In the genomic region with DNA sequence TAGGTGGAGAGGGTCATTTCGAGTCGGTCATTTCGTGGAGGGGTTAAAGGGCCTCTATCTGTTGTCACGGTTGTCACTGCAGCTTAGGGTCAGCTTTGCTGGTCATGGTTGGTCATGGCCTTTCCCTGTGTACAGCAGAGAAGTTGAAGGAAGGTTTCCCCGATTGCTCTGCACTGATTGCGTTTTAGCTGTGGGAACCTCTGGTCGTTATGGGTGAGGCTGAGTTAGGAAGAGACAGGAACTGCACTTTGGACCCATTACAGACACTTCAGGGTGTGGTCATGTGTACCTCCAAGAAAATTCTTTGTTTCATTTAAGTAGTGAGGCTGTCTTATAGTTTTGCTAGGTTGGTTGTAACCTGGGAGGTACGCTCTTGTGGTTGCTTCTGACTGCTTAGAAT, we compare ENCODE assay signal across 16 mouse cellular contexts.
"Had no signal": no experiment of that assay in that cellular context is flagged by ENCODE, and none has a peak within 500 bp of the region (broad histone marks: within the 10 kb centered on the region; RNA-seq: fewer than 3 reads in every experiment).

No protein-coding gene starts in this region.

- H3K4me3 ChIP-seq: kidney, embryonic 15.5 days; left cerebral cortex, adult 2 months; liver, embryonic 13.5 days; midbrain, embryonic 15.5 days; neural tube, embryonic 12.5 days; neural tube, embryonic 15.5 days had no signal

- ATAC-seq: midbrain, embryonic 15.5 days had no signal

- DNase-seq: kidney, adult 8-10 months; kidney, postnatal 10 days; kidney, postnatal 36 days; layer of hippocampus, postnatal 36 days; liver, embryonic 13.5 days; lung, adult 2 months; lung, postnatal 14 days; lung, postnatal 4 days; retina, postnatal 1 day; right cerebral cortex, postnatal 25 days; thymus, postnatal 36 days had no signal

- H3K36me3 ChIP-seq: kidney, embryonic 15.5 days; liver, embryonic 13.5 days; midbrain, embryonic 15.5 days; neural tube, embryonic 12.5 days; neural tube, embryonic 15.5 days had no signal

- H3K27me3 ChIP-seq: kidney, embryonic 15.5 days; liver, embryonic 13.5 days; midbrain, embryonic 15.5 days; neural tube, embryonic 12.5 days; neural tube, embryonic 15.5 days had no signal

- H3K27ac ChIP-seq: kidney, embryonic 15.5 days; left cerebral cortex, adult 2 months; liver, embryonic 13.5 days; midbrain, embryonic 15.5 days; neural tube, embryonic 12.5 days; neural tube, embryonic 15.5 days had no signal

- H3K4me1 ChIP-seq: midbrain, embryonic 15.5 days had no signal

- H3K9me3 ChIP-seq: kidney, embryonic 15.5 days; liver, embryonic 13.5 days; midbrain, embryonic 15.5 days; neural tube, embryonic 12.5 days; neural tube, embryonic 15.5 days had no signal

- H3K4me2 ChIP-seq: kidney, embryonic 15.5 days; liver, embryonic 13.5 days; midbrain, embryonic 15.5 days; neural tube, embryonic 12.5 days; neural tube, embryonic 15.5 days had no signal

- H3K9ac ChIP-seq: kidney, embryonic 15.5 days; liver, embryonic 13.5 days; midbrain, embryonic 15.5 days; neural tube, embryonic 12.5 days; neural tube, embryonic 15.5 days had no signal
